Mouse (Mus musculus) embryonic stem cell, embryonic (primary cell): ENCODE results near the gene Cfap97d1.

Experiments used
- CTCF ChIA-PET, 4 experiments: fragments of 300-600 bp in 2 of 4; fragments of 350-600 bp in 2 of 4; sonication (Branson Sonifier 250); formaldehyde crosslinking; loops; one replicate each; lab custom pipeline; 2022; ENCODE audit warnings: inconsistent platforms in 2 of 4; lab: Charles Lee
- POLR2A ChIA-PET, 4 experiments: fragments of 300-600 bp in 2 of 4; fragments of 350-600 bp in 2 of 4; sonication (Branson Sonifier 250); formaldehyde crosslinking; loops; one replicate each; lab custom pipeline; 2022; ENCODE audit warnings: antibody characterized with exemption in 4 of 4, inconsistent platforms in 1 of 4; lab: Charles Lee

Gene Cfap97d1

DNA sequence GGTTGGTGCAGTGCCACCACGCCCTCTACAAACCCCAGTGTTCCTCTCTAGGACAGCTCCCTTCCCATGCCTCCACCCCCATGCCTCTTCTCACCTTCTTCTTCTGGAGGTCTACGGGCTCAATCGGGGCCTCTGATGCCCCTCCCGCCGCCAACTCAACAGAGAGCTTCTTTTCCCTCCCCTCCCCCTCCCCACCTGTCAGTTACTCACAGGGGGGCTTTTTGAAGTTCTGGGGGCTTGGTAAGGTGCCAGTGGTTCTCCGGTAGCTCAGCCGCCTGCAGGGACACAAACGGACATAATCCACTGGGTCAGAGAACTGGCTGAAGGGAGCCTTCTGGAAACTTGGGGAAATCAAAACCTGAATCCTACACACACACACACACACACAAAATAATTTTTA lies 27.4 kb downstream of the Cfap97d1 start:
- ChIA-PET POLR2A (interaction anchor here in 1 of 4 experiments (1.4 kb wide), 1 partner anchor 43 kb away, joined by 3 read pairs; no protein-coding TSS in a partner anchor), CTCF (no interaction called here)

DNA sequence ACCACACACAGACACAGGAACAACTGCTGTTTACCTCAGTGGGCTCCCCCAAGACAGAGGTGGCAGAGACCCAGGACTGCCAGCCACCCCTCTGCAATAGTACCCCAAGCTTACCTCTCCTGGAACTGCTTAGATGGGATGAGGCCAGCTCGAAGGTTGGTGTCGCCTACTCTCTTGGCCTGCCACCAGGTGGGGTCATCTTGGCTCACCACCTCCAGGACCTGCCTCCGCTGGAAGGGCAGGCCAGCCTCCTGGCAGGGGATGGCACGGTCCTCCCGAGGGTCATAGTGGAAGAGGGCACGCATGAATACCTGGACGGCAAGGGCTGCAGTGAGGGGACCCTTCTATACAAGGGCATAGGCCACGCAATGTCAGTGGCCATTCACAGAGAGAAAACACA lies 29.1 kb downstream of the Cfap97d1 start:
- CTCF ChIA-PET = interaction anchor here in 2 of 4 experiments (0.5 to 1.0 kb wide), 4 partner anchors 27 to 640 kb away, joined by 3 to 7 read pairs (median 4); partner anchors contain the start of gene Mpp2 (in 1 of the 2)
- POLR2A ChIA-PET = interaction anchor here in 1 of 4 experiments (0.7 kb wide), 1 partner anchor 18 kb away, joined by 3 read pairs; no protein-coding TSS in a partner anchor

DNA sequence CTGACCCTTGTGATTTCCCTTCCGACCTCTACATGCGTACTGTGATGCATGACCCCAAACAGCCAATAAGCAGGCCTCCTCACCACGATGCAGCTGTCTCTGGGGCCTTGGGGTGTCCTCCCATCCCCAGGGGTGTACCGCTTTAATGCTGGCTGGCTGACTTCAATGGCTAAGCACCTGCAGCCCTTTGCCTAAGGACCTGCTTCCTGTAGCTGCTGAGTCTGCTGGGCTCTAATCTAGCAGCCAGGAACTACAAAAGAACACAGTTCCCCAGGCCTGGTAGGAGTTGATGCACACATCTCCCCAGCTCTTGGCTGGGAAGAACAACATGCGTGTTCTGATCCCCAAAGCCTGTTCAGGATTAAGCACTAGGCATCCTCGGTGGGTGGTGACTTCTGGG lies 31.4 kb downstream of the Cfap97d1 start:
- POLR2A ChIA-PET = interaction anchor here in 2 of 4 experiments (0.7 to 2.1 kb wide), 5 partner anchors 9 to 31 kb away, joined by 3 to 7 read pairs (median 4); partner anchors contain the start of gene Cfap97d1 (in 2 of the 2)
- CTCF ChIA-PET = interaction anchor here in 1 of 4 experiments (0.8 to 2.0 kb wide), 7 partner anchors 11 to 88 kb away, joined by 3 to 6 read pairs (median 4); no protein-coding TSS in a partner anchor

DNA sequence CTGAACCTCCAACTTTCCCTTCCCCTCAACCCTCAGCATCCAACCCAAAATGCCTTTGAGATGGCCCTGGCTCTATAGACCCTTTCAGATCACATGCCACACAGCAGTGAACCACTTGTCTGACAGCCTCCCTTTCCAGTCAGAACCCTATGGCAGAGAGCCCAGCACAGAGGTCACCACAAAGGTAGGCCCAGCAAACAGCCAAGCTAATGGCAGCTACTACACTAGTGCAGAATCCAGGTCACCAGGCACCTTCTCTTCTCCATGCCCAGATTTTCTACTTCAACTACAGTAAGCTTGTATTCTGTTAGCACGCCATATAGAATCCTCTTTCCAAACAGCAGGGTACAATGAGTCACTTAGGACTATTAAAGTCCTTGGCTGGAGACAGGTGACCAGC lies 32.1 kb downstream of the Cfap97d1 start:
- CTCF ChIA-PET = interaction anchor here in 2 of 4 experiments (0.7 to 1.7 kb wide), 3 partner anchors 24 to 38 kb away, joined by 3 to 6 read pairs (median 4); no protein-coding TSS in a partner anchor

DNA sequence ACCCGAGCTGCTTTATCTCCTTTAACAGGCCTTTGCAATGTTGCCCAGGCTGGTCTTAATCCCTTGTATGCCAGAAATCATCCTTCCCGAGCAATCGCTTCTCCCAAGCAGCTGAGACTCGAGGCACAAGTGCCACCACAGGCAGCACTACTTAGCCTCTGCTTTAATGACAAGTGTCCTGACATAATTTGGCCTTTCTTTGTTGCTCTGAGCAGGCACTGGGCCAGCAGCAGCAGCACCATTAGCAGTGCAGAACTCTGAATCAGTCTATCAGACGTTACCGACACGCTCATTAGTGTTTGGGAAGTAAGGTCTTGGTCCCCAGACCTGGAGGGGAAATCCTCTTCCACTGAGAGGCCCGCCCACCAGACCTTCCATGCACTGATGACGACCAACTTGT lies 35.7 kb downstream of the Cfap97d1 start:
- ChIA-PET POLR2A (no interaction called here), CTCF (interaction anchor here in 3 of 4 experiments (0.6 to 5.3 kb wide), 4 partner anchors 18 to 22 kb away, joined by 5 to 29 read pairs (median 7); no protein-coding TSS in a partner anchor)

More for the DNA sequence above, 32.1 kb downstream of the Cfap97d1 start:
- POLR2A ChIA-PET = interaction anchor here in 2 of 4 experiments (1.3 to 2.1 kb wide), 3 partner anchors 11 to 32 kb away, joined by 4 to 7 read pairs (median 7); partner anchors contain the start of gene Cfap97d1 (in 2 of the 2)

DNA sequence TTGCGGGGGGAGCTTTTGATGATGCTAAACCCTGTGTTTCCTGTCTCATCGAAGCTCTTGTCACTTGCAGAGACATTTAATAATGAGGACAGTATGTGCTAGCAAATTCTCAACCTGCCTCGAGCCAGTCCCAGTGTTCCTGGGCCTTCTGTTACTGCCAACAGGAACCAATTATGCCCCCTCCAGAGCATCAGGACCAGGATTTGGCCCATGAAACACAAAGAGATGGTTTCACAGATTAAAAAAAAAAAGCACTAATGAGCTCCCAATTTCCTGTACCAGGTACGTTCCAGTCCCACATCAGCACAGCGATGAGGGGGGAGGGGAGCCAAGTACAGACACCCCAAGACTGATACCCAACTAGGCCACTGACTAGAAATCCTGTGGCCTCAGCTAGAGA lies 37.1 kb downstream of the Cfap97d1 start:
- ChIA-PET POLR2A (interaction anchor here in 1 of 4 experiments (0.5 to 1.3 kb wide), 3 partner anchors 18 to 535 kb away, joined by 3 read pairs; no protein-coding TSS in a partner anchor), CTCF (interaction anchor here (0.6 to 5.3 kb wide), 7 partner anchors 18 to 766 kb away, joined by 3 to 29 read pairs (median 4); no protein-coding TSS in a partner anchor)

DNA sequence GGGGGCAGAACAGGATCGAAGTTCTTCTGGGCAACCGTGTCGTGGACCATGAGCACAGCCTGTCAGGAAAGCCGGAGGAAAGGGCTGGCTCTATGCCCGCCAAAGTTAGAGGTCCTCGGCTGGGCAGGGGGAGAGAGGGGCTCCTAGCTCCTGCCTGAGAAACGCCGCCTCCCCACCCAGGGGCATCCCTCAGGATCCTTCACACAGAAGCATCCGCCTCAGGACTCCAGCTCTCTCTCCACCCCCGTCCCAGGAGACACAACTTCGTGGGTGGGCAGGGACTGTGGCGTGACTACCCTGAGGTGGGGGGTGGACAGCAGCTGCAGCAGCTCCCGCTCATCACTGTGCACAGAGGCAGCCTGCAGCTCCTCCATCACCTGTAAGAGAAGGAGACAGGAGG lies 39.3 kb downstream of the Cfap97d1 start:
- CTCF ChIA-PET = interaction anchor here in 2 of 4 experiments (0.6 to 2.1 kb wide), 5 partner anchors 15 to 210 kb away, joined by 3 to 7 read pairs (median 3); partner anchors contain the start of gene Cfap97d1 (in 1 of the 2)
- POLR2A ChIA-PET = no interaction called here

DNA sequence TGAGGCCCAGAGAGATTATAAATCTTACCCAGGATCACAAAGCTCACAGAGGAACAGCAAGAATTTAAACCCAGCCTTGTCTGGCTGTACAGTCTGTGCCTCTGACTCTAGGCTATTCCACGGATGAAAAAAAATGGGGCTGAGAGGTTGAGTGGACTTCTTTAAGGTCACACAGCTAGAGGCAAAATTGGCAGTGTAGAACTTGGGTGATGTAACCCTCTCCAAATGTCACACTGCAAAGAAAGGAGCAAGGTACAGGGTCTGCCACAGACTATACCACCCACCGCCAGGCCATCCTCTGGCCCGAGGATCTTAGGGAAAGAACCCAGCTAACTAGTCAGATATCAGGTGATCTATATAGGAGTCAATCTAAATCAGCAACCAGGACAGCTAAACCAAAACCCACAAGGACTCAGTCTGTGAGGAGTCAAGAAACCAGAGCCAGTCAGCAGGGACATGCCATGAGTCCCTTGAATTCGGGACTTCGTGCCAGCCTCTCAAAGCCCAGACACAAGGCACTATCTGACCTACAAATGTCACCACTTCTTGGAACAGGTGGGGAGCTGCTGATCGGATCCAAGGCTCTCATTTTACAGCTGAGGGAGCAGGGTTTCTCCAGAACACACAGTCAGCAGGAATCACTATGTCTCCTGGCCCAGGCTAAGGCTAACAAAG lies 40.1 kb downstream of the Cfap97d1 start:
- POLR2A ChIA-PET = interaction anchor here in 2 of 4 experiments (1.1 to 2.4 kb wide), 3 partner anchors 9 to 16 kb away, joined by 3 to 7 read pairs (median 3); partner anchors contain the start of gene Cd300lg (in 1 of the 2)
- CTCF ChIA-PET = interaction anchor here in 2 of 4 experiments (0.6 to 2.1 kb wide), 4 partner anchors 16 to 211 kb away, joined by 3 to 7 read pairs (median 3); partner anchors contain the start of gene Cfap97d1 (in 1 of the 2)

DNA sequence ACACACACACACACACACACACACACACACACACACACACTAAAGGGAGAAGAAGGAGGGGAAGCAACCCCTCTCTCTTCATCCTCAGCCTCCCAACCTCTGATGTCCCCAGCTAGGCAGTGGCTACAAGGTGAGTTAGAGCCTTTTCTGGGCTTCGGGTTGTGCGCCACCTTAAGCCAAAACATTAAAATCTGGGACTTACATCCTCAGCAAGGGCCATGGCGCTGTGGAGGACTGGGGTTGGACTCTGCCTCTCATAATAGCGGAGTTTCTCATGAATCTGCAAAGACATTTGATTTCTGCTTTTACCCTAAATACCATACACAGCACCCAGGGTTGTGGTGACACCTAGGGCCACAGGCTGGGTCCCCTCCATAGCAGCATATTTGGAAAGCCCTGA lies 40.8 kb downstream of the Cfap97d1 start:
- ChIA-PET CTCF (interaction anchor here (0.5 to 3.7 kb wide), 4 partner anchors 15 to 181 kb away, joined by 3 to 20 read pairs (median 6); no protein-coding TSS in a partner anchor), POLR2A (interaction anchor here in 2 of 4 experiments (1.1 to 2.4 kb wide), 3 partner anchors 10 to 16 kb away, joined by 3 to 7 read pairs (median 3); partner anchors contain the start of gene Cd300lg (in 1 of the 2))

DNA sequence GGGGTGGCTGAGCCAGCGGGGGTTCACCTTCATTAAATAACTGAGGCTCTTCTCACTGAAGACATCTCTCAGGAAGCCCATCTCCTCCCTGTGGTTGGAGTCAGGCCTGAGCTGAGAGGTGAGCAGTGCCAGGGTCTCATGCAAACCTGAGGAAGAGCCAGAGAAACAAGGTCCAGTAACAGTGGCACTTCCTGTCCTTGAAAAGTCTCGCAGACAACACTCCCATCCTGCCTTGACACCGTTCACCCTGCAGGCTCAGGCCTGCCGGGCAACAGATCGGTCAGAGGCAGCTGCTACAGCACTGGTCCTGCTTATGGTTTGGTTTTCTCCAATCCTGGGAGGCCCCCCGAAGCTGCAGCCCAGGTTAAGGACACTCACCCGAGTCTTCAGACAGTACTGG lies 41.3 kb downstream of the Cfap97d1 start:
- ChIA-PET POLR2A (interaction anchor here in 2 of 4 experiments (0.5 to 2.4 kb wide), 4 partner anchors 14 to 109 kb away, joined by 3 to 7 read pairs (median 4); partner anchors contain the start of genes Cd300lg (in 1 of the 2) and Cfap97d1 (in 1 of the 2)), CTCF (interaction anchor here (0.5 to 3.7 kb wide), 7 partner anchors 15 to 181 kb away, joined by 3 to 20 read pairs (median 4); no protein-coding TSS in a partner anchor)

DNA sequence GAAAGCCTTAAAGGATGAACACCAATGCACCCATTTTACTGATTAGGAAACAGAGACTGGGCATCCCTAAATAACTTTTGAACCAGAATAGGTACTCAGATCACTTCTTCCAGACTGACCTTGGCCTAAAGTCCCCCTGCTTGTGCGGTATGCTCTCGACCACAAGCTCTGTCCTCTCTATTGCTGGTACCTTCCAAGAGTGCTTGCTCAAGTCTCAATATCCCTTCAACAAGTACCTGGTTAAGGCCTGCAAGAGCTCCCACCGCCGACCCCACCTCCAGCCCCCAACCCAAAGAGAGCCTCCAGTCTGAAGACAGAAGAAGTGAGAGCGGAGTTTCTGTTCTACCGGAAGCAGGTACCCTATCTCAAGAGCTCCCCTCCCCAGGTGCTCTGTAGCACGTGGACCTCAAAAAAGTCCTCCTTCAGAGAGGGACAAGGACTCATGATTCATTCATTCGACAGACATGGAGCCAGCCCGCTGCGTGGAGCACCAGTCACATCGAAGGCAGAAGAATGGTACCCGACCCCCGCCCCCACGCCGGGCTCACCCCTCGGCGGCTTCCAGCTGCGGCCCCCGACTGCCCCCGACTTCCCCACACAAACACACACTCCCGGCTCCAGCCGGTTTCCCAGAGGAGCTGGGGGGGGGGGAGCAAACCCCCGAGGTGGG lies 42.0 kb downstream of the Cfap97d1 start:
- POLR2A ChIA-PET = interaction anchor here in 3 of 4 experiments (0.5 to 2.4 kb wide), 4 partner anchors 14 to 109 kb away, joined by 3 to 7 read pairs (median 4); partner anchors contain the start of genes Cd300lg (in 1 of the 3) and Cfap97d1 (in 1 of the 3)
- CTCF ChIA-PET = interaction anchor here in 3 of 4 experiments (0.7 to 3.7 kb wide), 7 partner anchors 10 to 58 kb away, joined by 3 to 20 read pairs (median 4); no protein-coding TSS in a partner anchor

DNA sequence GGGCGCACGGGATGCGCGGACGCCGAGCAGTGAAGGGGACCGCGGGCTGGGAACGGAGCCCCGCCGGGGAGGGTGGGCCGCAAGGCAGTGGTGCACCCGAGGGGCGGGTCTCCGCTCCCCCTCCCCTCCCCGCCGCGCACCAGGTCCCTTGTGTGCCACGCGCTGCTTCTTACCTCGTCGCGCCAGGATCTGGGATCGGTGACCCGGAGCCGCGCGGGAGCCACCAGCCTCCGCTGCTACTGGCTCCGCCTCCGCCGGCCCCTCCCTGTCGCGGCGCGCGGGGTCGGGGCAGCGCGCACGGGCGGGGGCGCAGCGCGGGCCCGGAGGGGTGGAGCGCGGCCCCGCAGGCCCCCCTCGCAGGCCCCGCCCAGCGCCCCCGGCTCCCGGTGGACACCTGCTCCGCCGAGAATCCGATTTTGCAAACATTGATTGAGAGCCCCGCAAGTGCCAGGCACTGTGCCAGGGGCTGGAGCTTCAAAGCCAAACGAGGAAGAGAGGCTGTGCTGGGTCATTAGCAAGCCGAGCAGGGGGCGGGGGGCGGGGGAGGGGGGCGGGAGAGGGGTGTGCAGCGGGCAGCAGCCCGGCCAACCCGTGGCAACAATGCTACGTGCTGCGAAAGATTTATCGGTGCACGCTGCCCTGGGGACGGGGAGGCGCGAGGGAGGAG lies 42.7 kb downstream of the Cfap97d1 start:
- POLR2A ChIA-PET = interaction anchor here in 3 of 4 experiments (0.8 to 2.4 kb wide), 7 partner anchors 8 to 585 kb away, joined by 3 to 7 read pairs (median 4); partner anchors contain the start of genes Cd300lg (in 1 of the 3), Cfap97d1 (in 1 of the 3) and Rpl27 (in 1 of the 3)
- CTCF ChIA-PET = interaction anchor here in 3 of 4 experiments (0.5 to 3.7 kb wide), 15 partner anchors 10 to 990 kb away, joined by 3 to 20 read pairs (median 3); partner anchors contain the start of gene BC030867 (in 1 of the 3)

DNA sequence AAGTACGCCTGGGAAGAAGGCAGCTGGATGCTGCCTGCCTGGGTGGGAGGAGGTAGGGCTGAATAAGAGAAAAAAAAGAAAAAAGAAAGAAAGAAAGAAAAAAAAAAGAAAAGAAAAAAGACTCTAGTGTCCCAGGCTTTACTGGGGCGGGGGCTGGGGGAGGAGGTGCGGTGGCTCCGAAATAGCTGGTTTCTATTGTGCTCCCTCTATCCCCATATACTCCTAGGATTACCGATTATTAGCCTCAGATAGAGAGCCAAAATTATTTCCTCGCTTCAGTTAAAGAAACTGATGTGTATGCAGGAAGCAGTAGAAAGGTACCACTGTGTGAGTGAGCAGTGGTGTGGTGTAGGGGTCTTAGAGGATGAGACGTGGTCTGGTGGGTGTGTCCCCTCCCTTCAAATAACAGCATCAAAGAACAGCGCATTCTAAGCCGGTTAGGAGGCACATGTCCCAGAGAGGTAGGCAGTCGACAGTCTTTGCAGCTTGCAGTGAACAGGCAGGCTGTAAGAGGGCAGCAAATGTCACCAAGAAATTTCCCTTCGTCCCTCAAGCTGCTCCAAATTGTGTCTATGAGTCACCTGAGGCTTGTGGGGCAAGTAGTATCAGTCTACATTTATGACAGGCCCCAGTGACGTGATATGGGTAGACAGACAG lies 43.4 kb downstream of the Cfap97d1 start:
- ChIA-PET CTCF (interaction anchor here in 3 of 4 experiments (0.5 to 3.7 kb wide), 13 partner anchors 10 to 989 kb away, joined by 3 to 20 read pairs (median 3); partner anchors contain the start of gene BC030867 (in 1 of the 3)), POLR2A (interaction anchor here in 3 of 4 experiments (0.6 to 1.2 kb wide), 8 partner anchors 9 to 585 kb away, joined by 3 to 6 read pairs (median 4); partner anchors contain the start of genes Cfap97d1 (in 1 of the 3) and Rpl27 (in 1 of the 3))

DNA sequence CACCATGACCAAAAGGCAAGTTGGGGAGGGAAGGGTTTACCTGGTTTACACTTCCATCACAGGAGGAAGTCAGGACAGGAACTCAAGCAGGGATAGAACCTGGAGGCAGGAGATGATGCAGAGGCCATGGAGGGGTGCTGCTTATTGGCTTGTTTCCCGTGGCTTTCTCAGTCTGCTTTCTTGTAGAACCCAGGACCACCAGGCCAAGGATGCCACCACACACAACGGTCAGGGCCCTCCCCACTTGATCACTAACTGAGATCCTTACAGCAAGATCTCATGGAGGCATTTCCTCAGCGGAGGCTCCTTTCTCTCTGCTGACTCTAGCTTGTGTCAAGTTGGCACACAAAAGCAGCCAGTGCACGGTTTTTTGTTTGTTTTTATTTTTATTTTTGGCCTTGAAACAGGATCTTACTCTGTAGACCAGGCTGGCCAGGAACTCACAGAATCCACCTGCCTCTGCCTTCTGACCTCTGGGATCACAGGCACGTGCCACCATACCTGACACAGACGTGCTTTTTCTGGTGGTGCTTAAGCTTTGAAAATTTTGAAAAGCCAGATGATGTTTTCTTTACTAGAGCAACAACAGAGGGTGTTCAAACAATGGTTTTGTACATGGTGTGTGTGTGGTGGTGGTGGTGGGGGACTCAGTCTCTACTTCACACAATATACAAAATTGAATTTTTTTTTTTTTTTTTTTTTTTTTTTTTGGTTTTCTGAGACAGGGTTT lies 44.2 kb downstream of the Cfap97d1 start, which contains the start of gene Mpp3:
Gene Mpp3, minus strand, starts transcription at position 375 of the 730 bp plus-strand sequence.
- CTCF ChIA-PET = interaction anchor here in 3 of 4 experiments (1.0 to 3.7 kb wide), 4 partner anchors 12 to 22 kb away, joined by 3 to 20 read pairs (median 9); no protein-coding TSS in a partner anchor
- POLR2A ChIA-PET = interaction anchor here in 2 of 4 experiments (0.6 to 1.2 kb wide), 3 partner anchors 10 to 388 kb away, joined by 3 to 6 read pairs (median 6); no protein-coding TSS in a partner anchor

DNA sequence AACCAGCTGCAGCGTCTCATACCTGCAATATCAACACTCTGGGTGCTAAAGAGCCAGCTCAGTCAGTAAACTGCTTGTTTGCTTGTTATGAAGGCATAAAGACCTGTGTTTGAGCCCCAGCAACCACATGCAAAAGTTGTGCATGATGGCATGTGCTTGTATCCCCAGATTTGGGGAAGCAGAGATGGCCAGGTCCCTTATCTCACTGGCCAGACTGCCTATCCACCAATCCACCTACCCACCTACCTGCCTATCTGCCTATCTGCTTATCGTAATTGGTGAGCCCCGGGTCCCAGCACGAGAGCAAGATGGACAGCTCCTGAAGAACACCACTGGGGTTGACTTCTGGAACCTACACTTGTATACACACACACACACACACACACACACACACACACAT lies 45.2 kb downstream of the Cfap97d1 start:
- POLR2A ChIA-PET = no interaction called here
- CTCF ChIA-PET = interaction anchor here in 2 of 4 experiments (0.7 to 2.1 kb wide), 2 partner anchors 11 to 1067 kb away, joined by 3 to 8 read pairs; no protein-coding TSS in a partner anchor
